Mouse (Mus musculus) limb, embryonic 13.5 days (tissue): ENCODE results near the gene Osbpl10. TPM values are rescaled to one million over a fixed set of nuclear protein-coding genes. Genes with fewer than 3 reads are reported as not detected.

Experiments used
- ATAC-seq: fragments of 200-750 bp; cut with Nextera tagmentation; 2 replicates; pipeline ENCODE4 v1.8.0; 2017; ENCODE audit warnings: low read depth, moderate number of reproducible peaks, moderate TSS enrichment; ENCODE audit not compliant: low FRiP score
- H3K27ac ChIP-seq: fragments of 300-500 bp; sonication (generic); 2 replicates; pipeline ENCODE4 v1.5.1; 2015; ENCODE audit warnings: inconsistent platforms, mild to moderate bottlenecking, moderate library complexity
- H3K27me3 ChIP-seq: fragments of 300-500 bp; sonication (generic); 2 replicates; pipeline ENCODE4 v1.6.1; 2015; ENCODE audit warnings: mild to moderate bottlenecking, inconsistent platforms
- H3K36me3 ChIP-seq: fragments of 300-500 bp; sonication (generic); 2 replicates; pipeline ENCODE4 v1.6.1; 2015; ENCODE audit warnings: inconsistent platforms, mild to moderate bottlenecking, moderate library complexity
- H3K4me1 ChIP-seq: fragments of 300-500 bp; sonication (generic); 2 replicates; pipeline ENCODE4 v1.6.1; 2015; ENCODE audit warnings: inconsistent platforms
- H3K4me2 ChIP-seq: fragments of 300-500 bp; sonication (generic); replicated peaks from 2 replicates; pipeline ENCODE4 v1.6.1; 2015; ENCODE audit warnings: inconsistent platforms, mild to moderate bottlenecking, moderate library complexity
- H3K4me3 ChIP-seq: fragments of 300-500 bp; sonication (generic); 2 replicates; pipeline ENCODE4 v1.5.1; 2015; ENCODE audit warnings: moderate library complexity, mild to moderate bottlenecking, inconsistent platforms
- H3K9ac ChIP-seq: fragments of 300-500 bp; sonication (generic); 2 replicates; pipeline ENCODE4 v1.6.1; 2015; ENCODE audit warnings: mild to moderate bottlenecking, inconsistent platforms
- H3K9me3 ChIP-seq: fragments of 300-500 bp; sonication (generic); 2 replicates; pipeline ENCODE4 v1.6.1; 2016; ENCODE audit warnings: inconsistent platforms
- WGBS: fragments of 180-500 bp; shearing (Covaris S2); methylation state at CpG from one replicate; pipeline ENCODE4 v1.1.7; 2015; 5-methylcytosine and 5-hydroxymethylcytosine counted together
- polyA plus RNA-seq: library from polyadenylated mRNA; unstranded; fragments of >200 nt; fragmentation: Nextera tagmentation; extraction: Ambion mirVana; gene quantifications from 2 replicates; pipeline ENCODE4 v1.2.1, GENCODE M21; 2015

Osbpl10 gene
- polyA plus RNA-seq, 1 experiment from 2014 or later, result 2.8 TPM

DNA sequence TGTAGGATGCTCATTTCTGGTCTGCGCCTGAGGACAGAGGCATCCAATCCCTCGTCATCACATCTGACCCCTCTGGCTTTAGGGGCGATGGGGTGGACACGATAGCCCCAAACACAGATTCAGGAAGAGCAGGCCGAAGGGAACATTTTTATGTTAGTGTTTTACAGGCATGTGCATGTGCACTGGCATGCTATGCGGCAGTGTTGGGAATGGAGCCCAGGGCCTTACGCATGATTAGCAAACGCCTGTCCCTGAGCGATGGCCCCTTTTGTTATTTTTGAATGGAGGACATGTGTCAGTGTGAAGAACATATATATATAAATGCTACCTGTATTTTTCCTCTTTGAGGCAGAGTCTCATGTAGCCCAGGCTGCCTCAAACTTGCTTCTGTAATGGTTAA lies 60.3 kb downstream of the Osbpl10 start:
- H3K4me1 ChIP-seq, result peaks cover 18% of the 10 kb centered on the region
- no peak overlapping the region for H3K4me3 ChIP-seq
- H3K4me2 ChIP-seq, result no peak overlapping the region
- H3K9ac ChIP-seq, result no peak overlapping the region
- ATAC-seq, result no peak
- no peak overlapping the region for H3K27ac ChIP-seq
- 77% methylated on average over 9 of the region's 9 CpGs for WGBS
- no peaks in the 10 kb centered on the region for H3K36me3 ChIP-seq
- no peaks in the 10 kb centered on the region for H3K27me3 ChIP-seq
- H3K9me3 ChIP-seq, result no peaks in the 10 kb centered on the region

DNA sequence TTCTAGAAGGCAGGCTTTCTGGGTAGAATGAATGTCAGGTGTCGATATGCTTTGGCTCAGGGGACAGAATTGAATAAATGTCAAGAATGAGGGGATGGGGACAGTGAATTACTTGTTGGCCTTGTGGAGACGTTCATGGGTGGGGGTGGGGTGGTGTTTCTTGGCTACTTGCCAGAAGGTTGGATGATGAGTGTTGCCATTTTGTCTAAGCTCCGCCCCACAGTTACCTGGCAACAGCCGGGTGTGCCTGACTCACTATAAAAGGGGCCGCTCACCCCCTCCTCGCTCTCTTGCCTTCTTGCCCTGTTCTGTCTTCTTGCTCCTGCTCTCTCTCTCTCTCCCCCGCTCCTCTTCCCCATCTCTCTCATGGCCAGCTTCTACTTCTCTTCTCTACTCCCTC lies 60.9 kb downstream of the Osbpl10 start:
- ATAC-seq, result no peak
- H3K4me1 ChIP-seq, result peaks cover 18% of the 10 kb centered on the region
- no peak overlapping the region for H3K27ac ChIP-seq
- no peaks in the 10 kb centered on the region for H3K36me3 ChIP-seq
- no peaks in the 10 kb centered on the region for H3K27me3 ChIP-seq
- 62% methylated on average over 7 of the region's 7 CpGs for WGBS
- no peak overlapping the region for H3K4me2 ChIP-seq
- no peak overlapping the region for H3K4me3 ChIP-seq
- H3K9me3 ChIP-seq, result no peaks in the 10 kb centered on the region
- no peak overlapping the region for H3K9ac ChIP-seq

DNA sequence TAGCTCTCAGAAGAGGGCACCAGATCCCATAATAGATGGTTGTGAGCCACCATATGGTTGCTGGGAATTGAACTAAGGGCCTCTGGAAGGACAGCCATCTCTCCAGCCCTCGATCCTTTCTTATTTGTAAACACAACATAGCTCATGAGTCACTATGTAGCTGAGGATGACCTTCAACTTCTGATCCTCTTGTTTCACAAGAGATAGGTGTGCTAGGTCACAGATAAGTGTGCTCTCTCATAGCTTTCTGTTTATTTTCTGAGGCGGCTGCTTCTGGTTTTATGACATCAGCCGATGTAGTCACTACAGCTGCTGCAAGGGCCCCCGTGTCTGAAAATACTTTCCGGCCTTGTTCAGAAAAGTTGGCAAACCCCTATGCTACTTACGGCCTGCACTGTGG lies 64.2 kb downstream of the Osbpl10 start:
- Histone ChIP-seq H3K36me3 (no peaks in the 10 kb centered on the region), H3K9ac (no peak overlapping the region), H3K4me3 (no peak overlapping the region), H3K4me1 (peaks cover 34% of the 10 kb centered on the region), H3K27ac (no peak overlapping the region), H3K9me3 (no peaks in the 10 kb centered on the region), H3K4me2 (no peak overlapping the region), H3K27me3 (no peaks in the 10 kb centered on the region)
- whole genome bisulfite sequencing, result 83% methylated on average over 6 of the region's 6 CpGs
- ATAC-seq, result no peak

DNA sequence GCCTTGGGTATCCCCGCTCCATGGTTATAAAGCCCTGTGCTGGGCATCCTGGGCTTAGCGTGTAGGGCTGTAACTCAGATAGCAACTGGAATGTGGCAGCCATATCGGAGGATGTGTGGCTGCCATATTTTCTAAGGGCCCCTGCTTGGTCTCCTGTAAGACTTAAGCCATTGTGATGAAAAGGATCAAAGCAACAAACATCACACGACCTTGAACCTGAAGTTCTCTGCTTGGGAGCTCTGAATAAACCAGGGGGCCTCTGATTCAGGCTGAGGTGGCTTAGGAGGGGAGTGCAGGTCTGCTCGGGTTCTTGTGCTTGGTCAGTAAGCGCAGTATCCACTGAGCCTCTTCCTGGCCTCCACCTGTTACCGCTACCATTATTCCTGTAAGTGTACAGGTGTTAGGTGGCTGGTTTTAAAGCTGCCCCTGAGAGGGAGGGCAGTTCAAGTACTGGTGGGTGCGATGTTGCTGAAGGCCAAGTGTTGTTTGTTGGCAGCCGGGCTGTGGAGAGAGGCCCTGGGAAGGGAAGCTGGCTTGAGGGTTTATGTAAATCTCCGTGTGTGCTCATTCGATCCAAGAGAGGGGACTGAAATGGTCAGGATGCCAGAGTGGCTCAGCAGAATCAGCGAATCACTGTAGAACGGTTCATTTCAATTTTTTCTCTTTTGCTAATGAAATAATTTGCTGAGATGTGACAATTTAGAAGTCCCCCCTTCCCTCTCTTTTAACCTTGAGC lies 64.8 kb downstream of the Osbpl10 start:
- H3K27ac ChIP-seq, result no peak overlapping the region
- ATAC-seq, result no peak
- H3K36me3 ChIP-seq, result no peaks in the 10 kb centered on the region
- peaks cover 33% of the 10 kb centered on the region for H3K4me1 ChIP-seq
- H3K4me2 ChIP-seq, result no peak overlapping the region
- no peak overlapping the region for H3K9ac ChIP-seq
- WGBS, result 83% methylated on average over 13 of the region's 13 CpGs
- no peaks in the 10 kb centered on the region for H3K9me3 ChIP-seq
- no peak overlapping the region for H3K4me3 ChIP-seq
- no peaks in the 10 kb centered on the region for H3K27me3 ChIP-seq

DNA sequence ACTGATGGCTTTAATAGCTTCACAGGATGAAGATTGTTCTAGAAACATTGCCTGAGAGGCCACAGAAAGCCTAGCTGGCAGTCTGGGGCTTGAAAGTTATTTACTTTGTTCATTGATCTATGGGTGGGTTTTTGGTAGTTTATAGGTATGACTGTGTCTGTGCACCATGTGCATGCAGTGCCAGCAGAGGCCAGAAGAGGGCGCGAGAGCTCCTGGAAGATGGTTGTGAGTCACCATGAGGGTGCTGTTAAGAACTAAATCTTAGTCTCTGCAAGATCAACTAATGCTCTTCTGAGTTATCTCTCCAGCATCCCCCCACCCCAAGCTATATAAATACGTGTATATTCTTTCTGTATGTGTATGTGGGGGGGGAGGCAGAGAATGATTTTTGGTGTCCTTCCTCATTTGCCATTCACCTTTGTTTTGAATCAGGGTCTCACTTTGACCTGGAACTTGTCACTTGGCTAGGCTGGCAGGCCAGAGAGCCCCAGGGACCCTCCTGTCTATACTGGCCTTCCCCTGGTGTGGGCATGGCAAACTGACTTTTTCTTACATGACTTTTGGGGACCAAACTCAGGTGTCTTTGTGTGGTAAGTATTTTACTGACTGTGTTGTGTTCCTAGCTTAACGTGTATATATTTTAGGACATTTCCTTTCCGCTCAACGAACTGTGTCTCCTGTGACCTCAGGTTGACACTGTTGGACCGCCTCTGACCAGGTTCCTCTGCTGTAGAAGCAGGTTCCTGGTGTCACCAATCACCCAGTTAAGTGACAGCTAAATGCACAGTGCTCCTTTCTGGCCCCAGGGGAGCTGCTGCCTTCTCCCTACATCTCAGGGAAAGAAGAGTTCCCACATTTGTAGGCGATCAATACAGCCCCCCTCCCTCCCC lies 65.8 kb downstream of the Osbpl10 start:
- Histone ChIP-seq H3K27me3 (no peaks in the 10 kb centered on the region), H3K4me1 (peaks cover 23% of the 10 kb centered on the region), H3K4me3 (no peak overlapping the region), H3K36me3 (no peaks in the 10 kb centered on the region), H3K27ac (no peak overlapping the region), H3K9me3 (no peaks in the 10 kb centered on the region), H3K9ac (no peak overlapping the region), H3K4me2 (no peak overlapping the region)
- no peak for ATAC-seq
- 77% methylated on average over 8 of the region's 8 CpGs for WGBS

DNA sequence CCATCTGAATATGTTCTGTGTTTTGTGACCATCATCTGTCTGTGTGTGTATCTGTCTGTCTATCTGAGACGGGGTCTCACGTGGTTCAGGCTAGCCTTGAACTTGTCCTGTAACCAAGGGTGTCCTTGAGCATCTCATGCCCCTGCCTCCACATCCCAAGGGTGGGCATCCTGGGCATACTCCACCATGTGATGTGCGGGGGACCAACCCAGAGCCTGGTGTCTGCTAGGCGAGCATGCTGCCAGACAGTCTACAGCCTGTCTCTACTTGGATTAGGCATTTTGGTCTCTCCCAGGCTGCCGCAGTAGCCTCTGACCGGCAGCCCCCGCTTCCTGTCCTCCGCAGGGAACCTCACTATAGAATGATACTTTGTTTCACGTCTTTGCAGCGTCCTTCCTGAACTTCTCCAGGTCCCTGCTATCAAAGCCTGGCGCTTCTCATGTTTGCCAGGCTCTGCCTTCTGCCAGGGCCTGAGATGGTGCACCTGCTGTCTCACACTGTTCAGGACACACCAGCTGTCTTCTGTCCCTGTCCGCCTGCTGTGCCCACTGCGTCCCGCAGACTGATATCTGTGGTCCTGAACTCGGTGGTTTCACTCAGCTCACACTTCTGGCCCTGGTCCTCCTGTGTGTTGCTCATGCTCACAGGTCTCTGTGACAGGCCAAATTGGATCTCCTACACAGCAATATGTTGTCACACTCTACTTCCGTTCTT lies 66.9 kb downstream of the Osbpl10 start:
- Histone ChIP-seq H3K36me3 (no peaks in the 10 kb centered on the region), H3K9ac (no peak overlapping the region), H3K4me2 (no peak overlapping the region), H3K27me3 (no peaks in the 10 kb centered on the region), H3K4me3 (no peak overlapping the region), H3K4me1 (peaks cover 19% of the 10 kb centered on the region), H3K9me3 (no peaks in the 10 kb centered on the region), H3K27ac (no peak overlapping the region)
- ATAC-seq, result no peak
- WGBS, result 81% methylated on average over 16 of the region's 16 CpGs

DNA sequence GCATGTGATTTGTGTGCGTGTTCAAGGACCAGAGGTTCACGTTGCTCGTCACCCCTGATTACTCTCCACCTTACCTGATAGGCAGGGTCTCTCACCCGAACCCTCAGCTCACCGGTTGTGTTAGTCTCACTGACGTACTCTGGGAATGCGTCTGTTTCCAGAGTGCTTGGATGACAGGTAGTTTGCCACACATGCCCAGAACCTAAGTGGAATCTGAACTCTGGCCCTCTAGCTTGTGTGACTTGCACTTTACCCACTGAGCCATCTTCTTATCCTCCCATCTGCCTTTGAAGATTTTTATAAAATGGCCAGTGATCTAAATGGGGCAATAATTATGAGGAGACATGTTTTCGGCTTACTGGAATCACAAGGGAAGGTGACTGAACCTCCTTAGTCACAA lies 68.3 kb downstream of the Osbpl10 start:
- H3K9ac ChIP-seq, result no peak overlapping the region
- no peak overlapping the region for H3K27ac ChIP-seq
- H3K9me3 ChIP-seq, result no peaks in the 10 kb centered on the region
- no peaks in the 10 kb centered on the region for H3K27me3 ChIP-seq
- no peak overlapping the region for H3K4me2 ChIP-seq
- H3K4me3 ChIP-seq, result no peak overlapping the region
- WGBS, result 81% methylated on average over 8 of the region's 8 CpGs
- no peak for ATAC-seq
- H3K36me3 ChIP-seq, result no peaks in the 10 kb centered on the region
- H3K4me1 ChIP-seq, result peaks cover 22% of the 10 kb centered on the region

DNA sequence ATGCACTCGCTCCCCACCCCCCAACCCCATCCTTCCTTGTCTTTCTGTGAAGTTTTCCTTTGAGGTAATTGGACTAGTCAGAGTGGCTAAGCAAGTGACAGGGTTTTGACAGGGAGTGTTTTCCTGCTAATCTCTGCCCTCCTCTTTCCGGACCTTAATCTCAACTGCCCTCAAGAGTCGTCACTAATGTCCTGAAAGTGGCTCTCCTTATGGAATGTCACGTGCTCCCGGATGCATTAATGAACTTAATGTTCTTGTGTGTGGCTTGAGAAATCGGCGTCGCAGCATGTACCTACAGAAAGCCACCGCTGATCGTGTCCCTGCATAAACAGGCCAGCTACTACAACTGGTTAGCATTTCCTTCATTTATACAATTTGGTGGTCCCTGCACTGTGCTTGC lies 70.0 kb downstream of the Osbpl10 start:
- H3K36me3 ChIP-seq, result no peaks in the 10 kb centered on the region
- no peak overlapping the region for H3K4me2 ChIP-seq
- H3K27me3 ChIP-seq, result no peaks in the 10 kb centered on the region
- no peak overlapping the region for H3K4me3 ChIP-seq
- H3K4me1 ChIP-seq, result peaks cover 22% of the 10 kb centered on the region
- H3K9me3 ChIP-seq, result no peaks in the 10 kb centered on the region
- no peak overlapping the region for H3K9ac ChIP-seq
- H3K27ac ChIP-seq, result no peak overlapping the region
- 71% methylated on average over 10 of the region's 10 CpGs for WGBS
- ATAC-seq, result no peak

DNA sequence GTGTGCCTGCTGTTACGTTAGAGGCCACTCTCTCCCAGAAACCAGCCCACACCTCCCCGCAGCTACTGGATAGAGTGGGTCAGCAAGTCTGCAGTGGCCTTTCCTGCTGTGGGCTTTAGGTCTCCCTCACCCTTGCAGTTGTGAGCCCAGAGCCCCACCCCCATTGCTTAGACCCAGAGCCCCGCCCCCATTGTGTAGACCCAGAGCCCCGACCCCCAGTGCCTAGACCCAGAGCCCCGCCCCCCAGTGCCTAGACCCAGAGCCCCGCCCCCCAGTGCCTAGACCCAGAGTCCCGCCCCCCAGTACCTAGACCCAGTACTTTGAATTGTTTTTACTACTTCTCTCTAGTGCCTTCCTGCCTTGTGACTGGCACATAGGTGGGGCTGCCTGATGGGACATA lies 70.5 kb downstream of the Osbpl10 start:
- Histone ChIP-seq H3K36me3 (no peaks in the 10 kb centered on the region), H3K4me1 (peaks cover 22% of the 10 kb centered on the region), H3K27ac (no peak overlapping the region), H3K4me3 (no peak overlapping the region), H3K27me3 (no peaks in the 10 kb centered on the region), H3K9me3 (no peaks in the 10 kb centered on the region), H3K9ac (no peak overlapping the region), H3K4me2 (no peak overlapping the region)
- 68% methylated on average over 7 of the region's 7 CpGs for WGBS
- no peak for ATAC-seq

DNA sequence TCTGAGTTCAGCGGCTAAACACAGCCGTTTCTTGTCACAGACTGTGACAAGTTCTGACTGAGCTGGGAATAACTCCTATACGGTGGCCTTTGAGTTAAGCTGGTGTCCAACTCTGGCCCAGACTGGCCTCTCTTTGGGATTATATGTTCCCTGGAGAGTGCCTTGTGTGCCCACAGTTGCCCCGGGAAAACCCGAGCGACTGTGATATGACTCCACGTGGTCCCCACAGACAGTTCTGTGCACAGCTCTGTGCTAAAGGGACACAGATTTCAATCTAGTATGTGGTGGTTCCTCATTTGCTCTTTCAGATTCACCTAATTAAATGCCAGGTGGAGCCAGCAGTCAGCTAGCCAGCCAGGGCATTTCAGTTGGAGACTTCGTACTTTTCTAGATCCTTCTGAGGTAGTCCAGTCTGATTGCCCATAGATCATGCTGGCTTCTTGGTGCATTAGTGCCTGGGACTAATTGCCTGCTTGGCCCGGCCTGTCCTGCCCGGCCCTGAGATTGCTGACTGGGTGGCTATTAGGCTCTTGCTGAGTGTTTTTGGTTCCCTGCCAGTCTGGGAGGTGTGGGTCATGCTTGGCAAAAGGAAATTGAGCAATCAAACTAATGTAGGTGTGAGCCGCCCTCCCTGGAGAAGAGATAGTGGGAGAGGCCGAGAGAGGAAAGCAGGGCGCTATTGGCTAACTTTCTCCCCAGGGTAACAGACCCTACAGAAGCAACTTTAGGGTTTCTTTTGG lies 71.8 kb downstream of the Osbpl10 start:
- Histone ChIP-seq H3K4me2 (no peak overlapping the region), H3K4me3 (no peak overlapping the region), H3K9me3 (no peaks in the 10 kb centered on the region), H3K4me1 (peaks cover 20% of the 10 kb centered on the region), H3K27ac (no peak overlapping the region), H3K36me3 (no peaks in the 10 kb centered on the region), H3K9ac (no peak overlapping the region), H3K27me3 (no peaks in the 10 kb centered on the region)
- 66% methylated on average over 13 of the region's 13 CpGs for WGBS
- ATAC-seq, result no peak

DNA sequence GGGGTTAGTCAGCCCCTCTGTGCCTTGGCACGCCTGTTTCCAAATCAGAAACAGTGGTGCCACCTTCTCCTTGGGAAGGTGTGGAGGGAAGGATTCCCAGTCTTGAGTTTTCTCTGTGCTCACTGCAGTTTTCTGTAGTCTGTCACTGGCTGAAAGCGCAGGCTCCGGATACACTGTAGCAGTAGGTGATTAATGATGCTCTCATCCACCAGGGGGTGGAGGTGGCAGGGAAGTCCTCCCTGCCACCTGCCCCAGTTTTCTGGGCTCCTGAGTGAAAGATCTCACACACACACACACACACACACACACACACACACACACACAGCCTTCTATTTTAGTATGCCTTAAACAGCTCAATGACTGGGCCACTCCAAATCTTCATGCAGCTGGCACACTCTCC lies 73.6 kb downstream of the Osbpl10 start:
- H3K9ac ChIP-seq, result no peak overlapping the region
- H3K4me2 ChIP-seq, result no peak overlapping the region
- H3K4me3 ChIP-seq, result no peak overlapping the region
- H3K4me1 ChIP-seq, result peaks cover 6% of the 10 kb centered on the region
- H3K27me3 ChIP-seq, result no peaks in the 10 kb centered on the region
- 71% methylated on average over 3 of the region's 3 CpGs for WGBS
- 0 out of 2 replicates have a peak, but pooled peaks cover under 1% of the 10 kb centered on the region for H3K9me3 ChIP-seq
- H3K27ac ChIP-seq, result no peak overlapping the region
- H3K36me3 ChIP-seq, result no peaks in the 10 kb centered on the region
- no peak for ATAC-seq
